8 mouse cellular contexts compared by ENCODE assay signal in genomic region chr3:88832388-88832787, GRCm38 (mm10). TPM values are rescaled to one million over a fixed set of nuclear protein-coding genes. Genes with fewer than 3 reads are reported as not detected.
DNase-seq lines count a peak whose midpoint lies in the region; ATAC-seq and TF ChIP-seq lines count a peak whose summit lies in the region.
"Not testable (repeated sequence)": the region's sequence is repeated elsewhere in the genome, so short reads cannot be mapped to it uniquely, and the experiment has no call there.

No protein-coding gene starts in this region.

- DNase-seq in adrenal gland, postnatal 10 days = peak; percentile 37
- DNase-seq in embryonic facial prominence, embryonic 10.5 days (ENCODE audit: low spot score) = peak; percentile 67
- peak; percentile 7 to 34 for DNase-seq in gastrocnemius, postnatal 36 days
- peak; percentile 80 for DNase-seq in left cerebral cortex, adult 11 months (ENCODE audit: low spot score)
- peak; percentile 77 for DNase-seq in lung, postnatal 0 days (ENCODE audit: low spot score)
- DNase-seq in ovary, adult 18-20 months (ENCODE audit: low spot score) = peak; percentile 28
- peak; percentile 23 to 50 for DNase-seq in thymus, adult 18-20 months

- not testable (repeated sequence) for H3K4me2 ChIP-seq in lung, postnatal 0 days (replicated peaks; ENCODE audit: low read depth, low read length)

- H3K9me3 ChIP-seq in embryonic facial prominence, embryonic 10.5 days; lung, postnatal 0 days (ENCODE audit: low read length): not testable (repeated sequence)

- H3K4me1 ChIP-seq in embryonic facial prominence, embryonic 10.5 days; lung, postnatal 0 days (ENCODE audit: insufficient read depth, low read depth, low read length): not testable (repeated sequence)

- intact Hi-C loops in gastrocnemius, postnatal 36 days (cut with DNase I) = not testable (repeated sequence)

- not testable (repeated sequence) for H3K27ac ChIP-seq in embryonic facial prominence, embryonic 10.5 days (replicated peaks); lung, postnatal 0 days (ENCODE audit: low read length)

- H3K27me3 ChIP-seq in embryonic facial prominence, embryonic 10.5 days (replicated peaks; ENCODE audit: low read depth, poor library complexity, severe bottlenecking); lung, postnatal 0 days (replicated peaks; ENCODE audit: insufficient read depth, low read length): not testable (repeated sequence)

- TF ChIP-seq EP300 in lung, postnatal 0 days (IDR thresholded peaks at IDR 0.05) = not testable (repeated sequence)

- WGBS in embryonic facial prominence, embryonic 10.5 days = 1% methylated on average over 14 of the region's 14 CpGs
- 3% methylated on average over 11 of the region's 14 CpGs for WGBS in lung, postnatal 0 days

- ATAC-seq in inflammation-experienced regulatory T-cells, adult 6 months = peak; percentile 69
- peak; percentile 41 for ATAC-seq in lung, postnatal 0 days

- not testable (repeated sequence) for H3K36me3 ChIP-seq in embryonic facial prominence, embryonic 10.5 days (replicated peaks); lung, postnatal 0 days (ENCODE audit: insufficient read depth, low read length)

- H3K4me3 ChIP-seq in embryonic facial prominence, embryonic 10.5 days = peak overlapping the region; percentile 32; the same call in 1 of the 2 replicates
- not testable (repeated sequence) for H3K4me3 ChIP-seq in lung, postnatal 0 days (ENCODE audit: low read depth, low read length)

- not testable (repeated sequence) for H3K9ac ChIP-seq in lung, postnatal 0 days (replicated peaks; ENCODE audit: low read depth)

- TF ChIP-seq CTCF in lung, postnatal 0 days (IDR thresholded peaks at IDR 0.05) = not testable (repeated sequence)

RNA-seq across cellular contexts. Expression of gene Gon4l, which starts 2.6 kb away (rescaled TPM):
- total RNA-seq in adrenal gland, postnatal 10 days (2021) = 10 to 100 TPM; 22.7 to 29.2 TPM
- polyA plus RNA-seq in embryonic facial prominence, embryonic 10.5 days (2016; fragmentation: Nextera tagmentation; extraction: Ambion mirVana) = 17.6 and 18.9 TPM in 2 replicates
- 10 to 100 TPM; 12.2 to 12.8 TPM for total RNA-seq in gastrocnemius, postnatal 36 days (2021)
- 10 to 100 TPM; 13.5 to 17.9 (median 15.0) TPM for polyA plus RNA-seq in inflammation-experienced regulatory T-cells, adult 6 months (2017; shearing (Covaris generic))
- 4.6 and 5.0 TPM in 2 replicates for polyA plus RNA-seq in lung, postnatal 0 days (2015; fragmentation: Nextera tagmentation; extraction: Ambion mirVana)

RNA-seq across cellular contexts. Expression of gene Syt11, which starts 57.4 kb away (rescaled TPM):
- 10 to 100 TPM; 10.5 to 18.4 TPM for total RNA-seq in adrenal gland, postnatal 10 days (2021)
- 52.4 and 59.1 TPM in 2 replicates for polyA plus RNA-seq in embryonic facial prominence, embryonic 10.5 days (2016; fragmentation: Nextera tagmentation; extraction: Ambion mirVana)
- total RNA-seq in gastrocnemius, postnatal 36 days (2021) = 1 to 10 TPM; 2.1 to 3.1 TPM
- polyA plus RNA-seq in inflammation-experienced regulatory T-cells, adult 6 months (2017; shearing (Covaris generic)) = 100 to 1,000 TPM; 105 to 132 (median 111) TPM
- 4.9 and 5.6 TPM in 2 replicates for polyA plus RNA-seq in lung, postnatal 0 days (2015; fragmentation: Nextera tagmentation; extraction: Ambion mirVana)

Comparison
In these comparisons a context has a peak if more than half of its experiments do, and no peak if none do; other contexts are left out.
1. DNase-seq: peak in every context shown above with its lines; median percentile 80 in left cerebral cortex, adult 11 months; 77 in lung, postnatal 0 days; 67 in embryonic facial prominence, embryonic 10.5 days; 37 in adrenal gland, postnatal 10 days; 36 in thymus, adult 18-20 months; 28 in ovary, adult 18-20 months; 20 in gastrocnemius, postnatal 36 days.